Mouse (Mus musculus) olfactory bulb, adult 2 months (tissue): ENCODE measurements at regions not wholly inside any gene's neighbourhood (a gene's known extent, or its start where the extent isn't known, plus 50 kb on each side); places are given as distances from the start of the nearest gene placed in this dataset.

ENCODE experiments used
- CTCF ChIP-seq: fragments of 200-500 bp; IDR thresholded peaks from 2 replicates; pipeline ENCODE4 v1.5.1; 2012; ENCODE audit warnings: low read depth, mild to moderate bottlenecking, low read length, moderate library complexity; ENCODE audit not compliant: insufficient read depth
- POLR2A ChIP-seq: fragments of 200-500 bp; IDR thresholded peaks from 2 replicates; pipeline ENCODE4 v1.6.1; 2012; ENCODE audit warnings: mild to moderate bottlenecking, low read depth, low read length, moderate library complexity; ENCODE audit not compliant: insufficient read depth

DNA sequence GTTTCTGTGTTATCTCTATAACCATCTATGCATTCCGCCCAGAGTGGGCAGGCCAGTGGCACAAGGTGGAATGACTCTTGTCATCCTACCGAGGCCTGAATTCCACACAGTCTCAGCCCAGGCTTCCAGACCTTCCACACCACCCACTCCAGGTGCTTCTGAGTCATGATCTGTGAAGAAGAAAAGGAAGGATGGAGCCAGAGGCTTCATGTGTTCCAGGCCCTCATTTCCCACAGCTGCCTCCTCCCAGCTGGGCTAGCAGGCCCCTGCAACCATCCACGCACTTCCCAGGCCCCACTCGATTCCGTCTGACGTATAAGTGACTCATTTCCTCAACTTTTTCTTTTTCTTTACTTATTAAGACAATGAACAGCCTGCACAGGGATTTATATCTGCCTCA is 160.7 kb upstream of the Topaz1 start:
- TF ChIP-seq CTCF (no peak), POLR2A (no peak)
